Mouse (Mus musculus): ENCODE results near the gene Rasgef1a. TPM values are rescaled to one million over a fixed set of nuclear protein-coding genes. Genes with fewer than 3 reads are reported as not detected.

The Rasgef1a gene
- polyA plus RNA-seq, 1 experiment from 2014 or later, result not detected

- H3K4me3 ChIP-seq (ENCODE audit: low read depth, low read length), result no peak overlapping the region
- 86% methylated on average over 1 of the region's 1 CpGs for WGBS
- no peaks in the 10 kb centered on the region for H3K4me1 ChIP-seq (replicated peaks; ENCODE audit: control insufficient read depth, insufficient read depth, low read length)
- H3K4me2 ChIP-seq (replicated peaks; ENCODE audit: low read depth, low read length), result no peak overlapping the region
- DNase-seq (ENCODE audit: low spot score), result no peak
- no peak overlapping the region for H3K9ac ChIP-seq (ENCODE audit: low read depth, low read length)
- no peaks in the 10 kb centered on the region for H3K9me3 ChIP-seq (ENCODE audit: control insufficient read depth, low read length)
- no peak for ATAC-seq (ENCODE audit: low FRiP score)
- peaks cover 2% of the 10 kb centered on the region; the same call in 1 of the 2 replicates for H3K27me3 ChIP-seq (ENCODE audit: control insufficient read depth, insufficient read depth, low read length)
- H3K36me3 ChIP-seq (ENCODE audit: control insufficient read depth, insufficient read depth, low read length), result no peaks in the 10 kb centered on the region
- no peak overlapping the region for H3K27ac ChIP-seq (ENCODE audit: low read depth, low read length)
These were observed 60.9 kb downstream of the Rasgef1a start for GRCm38 (mm10) chr6:118072176-118072575.

GRCm38 (mm10) chr6:118074151-118074550 lies 62.9 kb downstream of the Rasgef1a start:
- DNase-seq (ENCODE audit: low spot score) (no peak), ATAC-seq (ENCODE audit: low FRiP score) (no peak)
- H3K9me3 ChIP-seq (ENCODE audit: control insufficient read depth, low read length), result no peaks in the 10 kb centered on the region
- no peak overlapping the region for H3K27ac ChIP-seq (ENCODE audit: low read depth, low read length)
- H3K4me2 ChIP-seq (replicated peaks; ENCODE audit: low read depth, low read length), result no peak overlapping the region
- WGBS, result 69% methylated on average over 3 of the region's 3 CpGs
- H3K4me3 ChIP-seq (ENCODE audit: low read depth, low read length), result no peak overlapping the region
- H3K36me3 ChIP-seq (ENCODE audit: control insufficient read depth, insufficient read depth, low read length), result no peaks in the 10 kb centered on the region
- no peaks in the 10 kb centered on the region for H3K27me3 ChIP-seq (ENCODE audit: control insufficient read depth, insufficient read depth, low read length)
- no peak overlapping the region for H3K9ac ChIP-seq (ENCODE audit: low read depth, low read length)
- no peaks in the 10 kb centered on the region for H3K4me1 ChIP-seq (replicated peaks; ENCODE audit: control insufficient read depth, insufficient read depth, low read length)

GRCm38 (mm10) chr6:118076256-118076655 lies 65.0 kb downstream of the Rasgef1a start:
- H3K36me3 ChIP-seq (ENCODE audit: control insufficient read depth, insufficient read depth, low read length), result no peaks in the 10 kb centered on the region

GRCm38 (mm10) chr6:118076748-118077147 lies 65.5 kb downstream of the Rasgef1a start:
- Histone ChIP-seq H3K9ac (ENCODE audit: low read depth, low read length) (no peak overlapping the region), H3K4me2 (replicated peaks; ENCODE audit: low read depth, low read length) (no peak overlapping the region), H3K27me3 (ENCODE audit: control insufficient read depth, insufficient read depth, low read length) (no peaks in the 10 kb centered on the region), H3K4me1 (replicated peaks; ENCODE audit: control insufficient read depth, insufficient read depth, low read length) (no peaks in the 10 kb centered on the region), H3K4me3 (ENCODE audit: low read depth, low read length) (no peak overlapping the region), H3K9me3 (ENCODE audit: control insufficient read depth, low read length) (no peaks in the 10 kb centered on the region), H3K36me3 (ENCODE audit: control insufficient read depth, insufficient read depth, low read length) (no peaks in the 10 kb centered on the region), H3K27ac (ENCODE audit: low read depth, low read length) (no peak overlapping the region)
- ATAC-seq (ENCODE audit: low FRiP score) (no peak), DNase-seq (ENCODE audit: low spot score) (no peak)
- WGBS, result 88% methylated on average over 8 of the region's 8 CpGs

More at GRCm38 (mm10) chr6:118076256-118076655, 65.0 kb downstream of the Rasgef1a start:
- no peak overlapping the region for H3K4me3 ChIP-seq (ENCODE audit: low read depth, low read length)
- ATAC-seq (ENCODE audit: low FRiP score) (no peak), DNase-seq (ENCODE audit: low spot score) (no peak)
- no peaks in the 10 kb centered on the region for H3K4me1 ChIP-seq (replicated peaks; ENCODE audit: control insufficient read depth, insufficient read depth, low read length)
- H3K27ac ChIP-seq (ENCODE audit: low read depth, low read length), result no peak overlapping the region
- H3K9ac ChIP-seq (ENCODE audit: low read depth, low read length), result no peak overlapping the region
- no peak overlapping the region for H3K4me2 ChIP-seq (replicated peaks; ENCODE audit: low read depth, low read length)
- H3K27me3 ChIP-seq (ENCODE audit: control insufficient read depth, insufficient read depth, low read length), result no peaks in the 10 kb centered on the region
- 84% methylated on average over 3 of the region's 3 CpGs for WGBS
- no peaks in the 10 kb centered on the region for H3K9me3 ChIP-seq (ENCODE audit: control insufficient read depth, low read length)

- H3K27me3 ChIP-seq (ENCODE audit: control insufficient read depth, insufficient read depth, low read length), result no peaks in the 10 kb centered on the region
- no peak overlapping the region for H3K9ac ChIP-seq (ENCODE audit: low read depth, low read length)
- no peaks in the 10 kb centered on the region for H3K9me3 ChIP-seq (ENCODE audit: control insufficient read depth, low read length)
- no peak for ATAC-seq (ENCODE audit: low FRiP score)
- no peaks in the 10 kb centered on the region for H3K36me3 ChIP-seq (ENCODE audit: control insufficient read depth, insufficient read depth, low read length)
- no peak overlapping the region for H3K4me2 ChIP-seq (replicated peaks; ENCODE audit: low read depth, low read length)
- H3K4me3 ChIP-seq (ENCODE audit: low read depth, low read length), result no peak overlapping the region
- WGBS, result 80% methylated on average over 7 of the region's 7 CpGs
- no peak for DNase-seq (ENCODE audit: low spot score)
- H3K27ac ChIP-seq (ENCODE audit: low read depth, low read length), result no peak overlapping the region
- no peaks in the 10 kb centered on the region for H3K4me1 ChIP-seq (replicated peaks; ENCODE audit: control insufficient read depth, insufficient read depth, low read length)
These were observed 66.2 kb downstream of the Rasgef1a start for GRCm38 (mm10) chr6:118077421-118077820.

- Histone ChIP-seq H3K4me3 (ENCODE audit: low read depth, low read length) (no peak overlapping the region), H3K27ac (ENCODE audit: low read depth, low read length) (no peak overlapping the region), H3K9ac (ENCODE audit: low read depth, low read length) (no peak overlapping the region), H3K4me1 (replicated peaks; ENCODE audit: control insufficient read depth, insufficient read depth, low read length) (no peaks in the 10 kb centered on the region), H3K4me2 (replicated peaks; ENCODE audit: low read depth, low read length) (no peak overlapping the region), H3K9me3 (ENCODE audit: control insufficient read depth, low read length) (no peaks in the 10 kb centered on the region), H3K36me3 (ENCODE audit: control insufficient read depth, insufficient read depth, low read length) (no peaks in the 10 kb centered on the region), H3K27me3 (ENCODE audit: control insufficient read depth, insufficient read depth, low read length) (no peaks in the 10 kb centered on the region)
- 66% methylated on average over 10 of the region's 10 CpGs for WGBS
- DNase-seq (ENCODE audit: low spot score) (no peak), ATAC-seq (ENCODE audit: low FRiP score) (no peak)
These were observed 67.5 kb downstream of the Rasgef1a start for GRCm38 (mm10) chr6:118078751-118079150.

- H3K4me1 ChIP-seq (replicated peaks; ENCODE audit: control insufficient read depth, insufficient read depth, low read length), result no peaks in the 10 kb centered on the region
- WGBS, result 70% methylated on average over 3 of the region's 3 CpGs
- no peak overlapping the region for H3K9ac ChIP-seq (ENCODE audit: low read depth, low read length)
- no peaks in the 10 kb centered on the region for H3K27me3 ChIP-seq (ENCODE audit: control insufficient read depth, insufficient read depth, low read length)
- no peak overlapping the region for H3K4me3 ChIP-seq (ENCODE audit: low read depth, low read length)
- H3K27ac ChIP-seq (ENCODE audit: low read depth, low read length), result peak overlapping the region; percentile 58; the same call in 1 of the 2 replicates
- H3K36me3 ChIP-seq (ENCODE audit: control insufficient read depth, insufficient read depth, low read length), result no peaks in the 10 kb centered on the region
- no peak for ATAC-seq (ENCODE audit: low FRiP score)
- H3K9me3 ChIP-seq (ENCODE audit: control insufficient read depth, low read length), result no peaks in the 10 kb centered on the region
- DNase-seq (ENCODE audit: low spot score), result no peak
- H3K4me2 ChIP-seq (replicated peaks; ENCODE audit: low read depth, low read length), result no peak overlapping the region
These were observed 68.1 kb downstream of the Rasgef1a start for GRCm38 (mm10) chr6:118079292-118079691.

GRCm38 (mm10) chr6:118079762-118080465 lies 68.7 kb downstream of the Rasgef1a start:
- no peaks in the 10 kb centered on the region for H3K36me3 ChIP-seq (ENCODE audit: control insufficient read depth, insufficient read depth, low read length)
- no peak overlapping the region for H3K4me2 ChIP-seq (replicated peaks; ENCODE audit: low read depth, low read length)
- H3K27me3 ChIP-seq (ENCODE audit: control insufficient read depth, insufficient read depth, low read length), result no peaks in the 10 kb centered on the region
- no peak overlapping the region for H3K4me3 ChIP-seq (ENCODE audit: low read depth, low read length)
- WGBS, result 64% methylated on average over 10 of the region's 10 CpGs
- H3K9ac ChIP-seq (ENCODE audit: low read depth, low read length), result no peak overlapping the region
- DNase-seq (ENCODE audit: low spot score), result no peak
- peak; percentile 55; the same call in 1 of the 2 replicates for ATAC-seq (ENCODE audit: low FRiP score)
- H3K4me1 ChIP-seq (replicated peaks; ENCODE audit: control insufficient read depth, insufficient read depth, low read length), result no peaks in the 10 kb centered on the region
- 0 out of 2 replicates have a peak overlapping the region, but pooled peaks have one; percentile 58 for H3K27ac ChIP-seq (ENCODE audit: low read depth, low read length)
- H3K9me3 ChIP-seq (ENCODE audit: control insufficient read depth, low read length), result no peaks in the 10 kb centered on the region

- no peak for ATAC-seq (ENCODE audit: low FRiP score)
- Histone ChIP-seq H3K9ac (ENCODE audit: low read depth, low read length) (no peak overlapping the region), H3K27ac (ENCODE audit: low read depth, low read length) (no peak overlapping the region), H3K4me2 (replicated peaks; ENCODE audit: low read depth, low read length) (no peak overlapping the region), H3K9me3 (ENCODE audit: control insufficient read depth, low read length) (no peaks in the 10 kb centered on the region), H3K4me3 (ENCODE audit: low read depth, low read length) (no peak overlapping the region), H3K4me1 (replicated peaks; ENCODE audit: control insufficient read depth, insufficient read depth, low read length) (no peaks in the 10 kb centered on the region), H3K36me3 (ENCODE audit: control insufficient read depth, insufficient read depth, low read length) (no peaks in the 10 kb centered on the region), H3K27me3 (ENCODE audit: control insufficient read depth, insufficient read depth, low read length) (no peaks in the 10 kb centered on the region)
- WGBS, result 95% methylated on average over 4 of the region's 4 CpGs
- no peak for DNase-seq (ENCODE audit: low spot score)
These were observed 69.5 kb downstream of the Rasgef1a start for GRCm38 (mm10) chr6:118080711-118081110.

Data from hindbrain, embryonic 11.5 days (tissue).